Mouse (Mus musculus): Measurements from ENCODE around the gene Prr36. TPM values are rescaled to one million over a fixed set of nuclear protein-coding genes. Genes with fewer than 3 reads are reported as not detected.

Prr36 gene
- polyA plus RNA-seq, 1 experiment, result 0.18 TPM

DNA sequence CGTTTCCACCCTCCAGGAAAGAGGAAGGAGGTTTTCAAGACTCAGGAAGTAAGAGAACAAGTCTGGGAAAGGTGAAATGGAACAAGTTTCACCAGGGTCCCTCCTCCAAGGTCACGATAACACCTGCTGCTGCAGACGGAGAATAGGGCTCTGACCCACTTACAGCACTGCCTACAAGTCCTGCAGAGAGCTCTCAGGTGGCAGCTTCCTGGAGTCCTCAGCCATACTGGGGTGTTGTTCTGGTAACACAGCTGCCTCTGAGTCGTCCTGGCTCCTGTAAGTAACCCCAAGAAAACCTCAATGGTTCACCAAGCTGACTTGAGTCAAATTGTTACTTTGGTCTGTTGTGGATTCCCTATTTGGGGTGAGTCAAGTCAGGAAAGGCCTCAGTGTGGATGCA, 54.5 kb downstream of the Prr36 start:
- no peaks in the 10 kb centered on the region for H3K79me3 ChIP-seq (ENCODE audit: low read depth)
- no peak for TF ChIP-seq USF1 (IDR thresholded peaks at IDR 0.05; ENCODE audit: low read depth)
- TF ChIP-seq FOSL1 (IDR thresholded peaks at IDR 0.05; ENCODE audit: insufficient read depth, low read length, poor library complexity, severe bottlenecking), result no peak
- TF ChIP-seq MYOG (IDR thresholded peaks at IDR 0.05; ENCODE audit: control insufficient read depth, extremely low read depth, insufficient read length), result no peak
- TF ChIP-seq CEBPB (IDR thresholded peaks at IDR 0.05; ENCODE audit: low read depth), result no peak
- no peak for TF ChIP-seq MAX (IDR thresholded peaks at IDR 0.05)
- TF ChIP-seq MYOD1 (IDR thresholded peaks at IDR 0.05; ENCODE audit: control insufficient read depth, insufficient read length, low read depth), result no peak
- TF ChIP-seq CTCF (IDR thresholded peaks at IDR 0.05; ENCODE audit: control insufficient read depth, insufficient read depth, insufficient read length), result no peak
- H3ac ChIP-seq (ENCODE audit: control insufficient read depth, insufficient read length, low read depth), result no peak overlapping the region
- no peaks in the 10 kb centered on the region for H3K79me2 ChIP-seq (ENCODE audit: control insufficient read depth, insufficient read depth)
- no peaks in the 10 kb centered on the region for H3K27me3 ChIP-seq (ENCODE audit: control insufficient read depth, insufficient read depth, insufficient read length)
- H3K4me3 ChIP-seq (ENCODE audit: insufficient read depth, poor library complexity, severe bottlenecking), result no peak overlapping the region
- no peaks in the 10 kb centered on the region for H3K36me3 ChIP-seq (ENCODE audit: control insufficient read depth, insufficient read depth)

Other genes starting within 250 kb of the Prr36 start
- gene Cd209f, start 111.6 kb downstream of the Prr36 start, polyA plus RNA-seq (2012; fragmentation: generic; extraction: Trizol), result not detected
- gene Cd209g, start 83.4 kb downstream of the Prr36 start, polyA plus RNA-seq (2012; fragmentation: generic; extraction: Trizol), result not detected
- gene Evi5l, start 50.9 kb downstream of the Prr36 start, polyA plus RNA-seq (2012; fragmentation: generic; extraction: Trizol), result 11.6 TPM
- gene Lrrc8e, start 9.4 kb upstream of the Prr36 start, polyA plus RNA-seq (2012; fragmentation: generic; extraction: Trizol), result 1.7 TPM
- gene Map2k7, start 21.3 kb upstream of the Prr36 start, polyA plus RNA-seq (2012; fragmentation: generic; extraction: Trizol), result 33.5 TPM
- 0.11 TPM for gene Gm49320, start 21.4 kb upstream of the Prr36 start, polyA plus RNA-seq (2012; fragmentation: generic; extraction: Trizol)
- gene Tgfbr3l, start 30.8 kb upstream of the Prr36 start, polyA plus RNA-seq (2012; fragmentation: generic; extraction: Trizol), result 0.59 TPM
- gene Snapc2, start 35.6 kb upstream of the Prr36 start, polyA plus RNA-seq (2012; fragmentation: generic; extraction: Trizol), result 44.1 TPM
- 45.0 TPM for gene Ctxn1, start 41.8 kb upstream of the Prr36 start, polyA plus RNA-seq (2012; fragmentation: generic; extraction: Trizol)
- gene Timm44, start 58.5 kb upstream of the Prr36 start, polyA plus RNA-seq (2012; fragmentation: generic; extraction: Trizol), result 38.0 TPM
- gene Ccl25, start 107.8 kb upstream of the Prr36 start, polyA plus RNA-seq (2012; fragmentation: generic; extraction: Trizol), result 6.0 TPM
- gene Elavl1, start 108.0 kb upstream of the Prr36 start, polyA plus RNA-seq (2012; fragmentation: generic; extraction: Trizol), result 63.8 TPM

Data from C2C12 (cell line).